Mouse (Mus musculus): ENCODE measurements around the gene H2-DMa.

Gene H2-DMa

GRCm38 (mm10) chr17:34119249-34120179, at the start of gene H2-DMa:
Gene H2-DMa (plus strand): TSS chr17:34119541.
- peak; percentile 99 for DNase-seq (ENCODE audit: low spot score)

GRCm38 (mm10) chr17:34072091-34072490, 47.2 kb upstream of the H2-DMa start:
- no peak for DNase-seq (ENCODE audit: low spot score)

- DNase-seq (ENCODE audit: low spot score): peak; percentile 70
Observed at GRCm38 (mm10) chr17:34075271-34075670, 44.1 kb upstream of the H2-DMa start.

- DNase-seq (ENCODE audit: low spot score): peak; percentile 88
Observed at GRCm38 (mm10) chr17:34077549-34077948, 41.8 kb upstream of the H2-DMa start.

GRCm38 (mm10) chr17:34078148-34078547, 41.2 kb upstream of the H2-DMa start:
- peak; percentile 16 for DNase-seq (ENCODE audit: low spot score)

- DNase-seq (ENCODE audit: low spot score): no peak
Observed at GRCm38 (mm10) chr17:34079002-34079401, 40.3 kb upstream of the H2-DMa start.

GRCm38 (mm10) chr17:34079621-34080020, 39.7 kb upstream of the H2-DMa start:
- DNase-seq (ENCODE audit: low spot score): peak; percentile 75

- no peak for DNase-seq (ENCODE audit: low spot score)
Observed at GRCm38 (mm10) chr17:34083104-34083503, 36.2 kb upstream of the H2-DMa start.

- DNase-seq (ENCODE audit: low spot score): no peak
Observed at GRCm38 (mm10) chr17:34087386-34087785, 32.0 kb upstream of the H2-DMa start.

GRCm38 (mm10) chr17:34088124-34088523, 31.2 kb upstream of the H2-DMa start:
- no peak for DNase-seq (ENCODE audit: low spot score)

GRCm38 (mm10) chr17:34090923-34091322, 28.4 kb upstream of the H2-DMa start:
- no peak for DNase-seq (ENCODE audit: low spot score)

- DNase-seq (ENCODE audit: low spot score): no peak
Observed at GRCm38 (mm10) chr17:34092197-34092875, 27.0 kb upstream of the H2-DMa start, which contains the start of gene H2-Oa. Gene H2-Oa (plus strand): TSS chr17:34092340.

GRCm38 (mm10) chr17:34093199-34093874, 26.0 kb upstream of the H2-DMa start:
- DNase-seq (ENCODE audit: low spot score): no peak

GRCm38 (mm10) chr17:34094283-34095035, 24.9 kb upstream of the H2-DMa start:
- DNase-seq (ENCODE audit: low spot score): no peak

GRCm38 (mm10) chr17:34096497-34097010, 22.8 kb upstream of the H2-DMa start:
- DNase-seq (ENCODE audit: low spot score): no peak

GRCm38 (mm10) chr17:34097272-34097671, 22.1 kb upstream of the H2-DMa start:
- DNase-seq (ENCODE audit: low spot score): no peak

- DNase-seq (ENCODE audit: low spot score): no peak
Observed at GRCm38 (mm10) chr17:34098709-34099479, 20.4 kb upstream of the H2-DMa start.

GRCm38 (mm10) chr17:34099531-34099930, 19.8 kb upstream of the H2-DMa start:
- DNase-seq (ENCODE audit: low spot score): no peak

GRCm38 (mm10) chr17:34101185-34101584, 18.2 kb upstream of the H2-DMa start:
- DNase-seq (ENCODE audit: low spot score): no peak

GRCm38 (mm10) chr17:34101604-34102032, 17.7 kb upstream of the H2-DMa start:
- peak; percentile 95 for DNase-seq (ENCODE audit: low spot score)

GRCm38 (mm10) chr17:34102831-34103230, 16.5 kb upstream of the H2-DMa start:
- no peak for DNase-seq (ENCODE audit: low spot score)
